Mouse (Mus musculus): ENCODE measurements around the gene Zfp770. TPM values are rescaled to one million over a fixed set of nuclear protein-coding genes. Genes with fewer than 3 reads are reported as not detected.

Gene Zfp770
- polyA plus RNA-seq (2012), result 0.35 and 0.54 TPM in 2 replicates

DNA sequence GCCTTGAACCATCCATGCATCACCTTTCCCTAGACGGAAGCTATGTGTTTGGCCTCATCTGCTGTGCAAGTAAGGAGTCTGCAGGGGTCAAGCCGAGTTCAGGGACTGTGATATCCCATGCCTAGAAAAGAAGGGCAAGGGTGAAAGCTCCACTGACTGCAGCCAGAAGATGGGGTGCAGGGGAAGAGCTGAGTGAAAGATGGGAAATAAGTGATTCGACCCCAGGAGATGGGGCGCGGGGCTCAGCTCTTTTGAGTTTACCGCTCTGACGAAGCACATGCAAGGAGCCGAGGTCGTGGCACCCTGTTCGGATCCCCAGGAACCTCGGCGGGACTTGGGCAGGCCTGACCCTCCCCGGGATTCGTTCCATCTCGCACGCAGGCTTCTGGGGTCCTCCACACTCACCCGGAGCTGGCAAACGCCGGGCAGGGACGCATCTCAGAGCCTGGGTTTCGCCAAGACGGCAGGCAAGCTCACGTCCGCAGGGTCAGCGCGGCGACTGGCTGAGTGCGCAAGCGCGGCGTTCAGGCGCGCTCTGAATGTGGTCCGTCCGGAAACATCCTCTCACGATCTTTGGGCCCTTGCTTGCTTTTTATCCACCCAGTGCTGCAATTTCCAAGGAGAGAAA lies at the start of gene Zfp770:
TSS of gene Zfp770 (minus strand) at position 538 of the 628 bp plus-strand sequence.

DNA sequence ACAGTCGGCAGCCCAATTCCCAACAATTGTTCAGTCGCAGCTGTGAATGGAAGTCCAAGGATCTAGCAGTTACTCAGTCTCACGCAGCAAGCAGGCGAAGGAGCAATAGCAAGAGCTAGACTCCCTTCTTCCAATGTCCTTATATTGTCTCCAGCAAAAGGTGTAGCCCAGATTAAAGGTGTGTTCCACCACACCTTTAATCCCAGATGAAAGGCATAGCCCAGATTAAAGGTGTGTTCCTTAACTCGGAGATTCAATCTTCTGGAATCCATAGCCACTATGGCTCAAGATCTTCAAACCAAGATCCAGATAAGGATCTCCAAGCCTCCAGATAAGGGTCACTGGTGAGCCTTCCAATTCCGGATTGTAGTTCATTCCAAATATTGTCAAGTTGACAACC lies 14.3 kb downstream of the Zfp770 start, which contains the start of gene Aqr:
TSS of gene Aqr (minus strand) at position 101 of the 400 bp plus-strand sequence.

Other genes with a start within 250 kb of the Zfp770 start
- not detected in 2 replicates for gene Gjd2, start 187.8 kb downstream of the Zfp770 start, polyA plus RNA-seq (2012)
- gene Actc1, start 147.9 kb downstream of the Zfp770 start, polyA plus RNA-seq (2012), result not detected in 2 replicates
- 10.3 and 13.9 TPM in 2 replicates for gene Aqr, start 14.4 kb downstream of the Zfp770 start, polyA plus RNA-seq (2012)